Mouse (Mus musculus): ENCODE results near the gene Gstm1. TPM values are rescaled to one million over a fixed set of nuclear protein-coding genes. Genes with fewer than 3 reads are reported as not detected.
"Not testable (repeated sequence)": the region's sequence is repeated elsewhere in the genome, so short reads cannot be mapped to it uniquely, and the experiment has no call there.

Gene Gstm1
- total RNA-seq, 2 experiments from 2014 or later: 237 to 250 TPM

DNA sequence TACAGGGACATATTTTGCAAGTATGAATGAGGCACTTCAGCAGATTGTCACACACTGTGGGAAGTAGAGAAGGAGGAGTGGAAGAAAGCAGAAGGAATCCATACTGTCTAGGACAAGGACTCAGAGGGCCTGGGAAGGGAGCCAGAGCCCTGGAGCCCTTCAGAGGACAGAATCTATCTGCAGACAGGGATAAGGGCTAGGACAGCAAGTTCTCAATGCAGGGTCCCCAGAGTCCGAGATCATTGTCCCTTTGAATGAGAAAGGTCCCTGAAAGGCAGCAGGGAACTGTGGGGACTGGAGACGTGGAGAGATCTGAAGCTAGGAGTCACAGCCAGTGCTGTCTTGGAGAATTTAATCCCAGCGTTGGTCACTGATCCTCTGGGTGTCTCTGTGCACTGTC is 1.5 kb upstream of the Gstm1 start:
- intact Hi-C loops (cut with DNase I): loop anchor here (2.0 to 5.0 kb wide), 2 partner anchors 67 to 88 kb away; partner anchors contain the start of gene Gstm7
- not testable (repeated sequence) for DNase-seq (ENCODE audit: low spot score in 2 of 2)

DNA sequence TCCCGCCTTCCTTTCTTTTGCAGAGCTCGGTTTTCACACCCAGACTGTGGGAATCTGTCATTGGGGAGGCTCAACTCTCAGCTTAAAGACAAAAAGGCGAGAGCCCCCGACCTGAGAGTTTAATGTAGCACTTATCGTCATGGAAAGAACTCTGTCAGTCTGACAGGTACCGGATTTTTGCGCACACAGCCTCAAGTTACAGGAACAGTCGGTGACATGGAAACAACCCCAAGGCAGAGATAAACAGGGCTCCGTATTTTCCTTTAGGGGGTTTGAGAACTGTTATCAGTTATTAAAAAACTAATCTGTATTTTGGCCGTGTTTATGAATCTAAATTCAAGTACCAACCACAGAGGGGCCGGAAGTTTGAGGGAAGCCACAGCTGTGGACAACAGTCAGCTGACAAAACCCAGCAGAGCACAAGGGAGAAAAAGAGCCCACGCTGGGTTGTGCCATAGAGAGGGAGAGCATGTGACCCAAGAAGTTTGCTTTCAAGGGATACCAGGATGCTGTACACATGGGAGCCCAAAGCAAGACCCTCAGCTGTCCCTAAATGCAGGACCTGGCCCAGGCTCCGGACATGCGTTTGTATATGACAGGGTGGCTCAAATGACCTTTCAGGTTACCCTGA is 532 bp upstream of the Gstm1 start:
- intact Hi-C loops (cut with DNase I): loop anchor here (2.0 to 5.0 kb wide), 2 partner anchors 66 to 88 kb away; partner anchors contain the start of gene Gstm7
- DNase-seq (ENCODE audit: low spot score in 2 of 2): no peak

DNA sequence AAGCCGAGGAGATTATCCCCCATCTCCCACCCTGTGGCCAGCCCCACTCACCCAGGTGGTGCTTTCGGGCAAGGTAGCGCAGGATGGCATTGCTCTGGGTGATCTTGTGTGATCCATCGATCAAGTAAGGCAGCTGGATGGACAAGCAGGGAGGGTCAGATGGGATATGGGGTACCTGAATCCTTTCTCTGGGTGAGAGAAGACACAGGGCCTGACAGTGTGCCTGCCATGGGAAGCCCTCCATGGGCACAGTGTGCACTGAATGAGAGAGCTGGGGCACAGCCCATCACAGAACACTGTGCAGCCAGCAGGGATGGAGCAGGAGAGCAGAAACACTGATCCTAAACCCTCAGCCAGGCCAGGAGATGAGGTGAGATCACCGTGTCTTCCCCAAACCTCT is 1.3 kb downstream of the Gstm1 start:
- not testable (repeated sequence) for DNase-seq (ENCODE audit: low spot score in 2 of 2)
- intact Hi-C loops (cut with DNase I): loop anchor here (5.0 kb wide), 1 partner anchor 64 kb away; no protein-coding TSS in a partner anchor

DNA sequence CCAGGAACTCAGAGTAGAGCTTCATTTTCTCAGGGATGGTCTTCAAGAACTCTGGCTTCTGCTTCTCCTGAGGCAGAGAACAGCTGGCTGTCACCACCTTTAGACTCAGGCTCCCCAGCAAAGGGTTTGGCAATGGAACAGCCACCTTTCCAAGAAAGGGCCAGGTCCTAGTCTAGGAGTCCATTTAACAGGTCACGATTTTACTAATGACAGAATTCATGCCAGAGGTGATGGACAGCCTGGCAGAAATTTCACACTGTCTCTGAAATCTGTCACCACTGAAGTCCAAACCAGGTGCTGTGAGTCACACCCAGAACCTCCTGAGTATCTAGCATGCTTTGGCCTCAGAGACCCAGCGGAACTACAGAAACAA is 2.8 kb downstream of the Gstm1 start:
- intact Hi-C loops (cut with DNase I): loop anchor here (5.0 kb wide), 1 partner anchor 63 kb away; no protein-coding TSS in a partner anchor
- no peak for DNase-seq (ENCODE audit: low spot score in 2 of 2)

DNA sequence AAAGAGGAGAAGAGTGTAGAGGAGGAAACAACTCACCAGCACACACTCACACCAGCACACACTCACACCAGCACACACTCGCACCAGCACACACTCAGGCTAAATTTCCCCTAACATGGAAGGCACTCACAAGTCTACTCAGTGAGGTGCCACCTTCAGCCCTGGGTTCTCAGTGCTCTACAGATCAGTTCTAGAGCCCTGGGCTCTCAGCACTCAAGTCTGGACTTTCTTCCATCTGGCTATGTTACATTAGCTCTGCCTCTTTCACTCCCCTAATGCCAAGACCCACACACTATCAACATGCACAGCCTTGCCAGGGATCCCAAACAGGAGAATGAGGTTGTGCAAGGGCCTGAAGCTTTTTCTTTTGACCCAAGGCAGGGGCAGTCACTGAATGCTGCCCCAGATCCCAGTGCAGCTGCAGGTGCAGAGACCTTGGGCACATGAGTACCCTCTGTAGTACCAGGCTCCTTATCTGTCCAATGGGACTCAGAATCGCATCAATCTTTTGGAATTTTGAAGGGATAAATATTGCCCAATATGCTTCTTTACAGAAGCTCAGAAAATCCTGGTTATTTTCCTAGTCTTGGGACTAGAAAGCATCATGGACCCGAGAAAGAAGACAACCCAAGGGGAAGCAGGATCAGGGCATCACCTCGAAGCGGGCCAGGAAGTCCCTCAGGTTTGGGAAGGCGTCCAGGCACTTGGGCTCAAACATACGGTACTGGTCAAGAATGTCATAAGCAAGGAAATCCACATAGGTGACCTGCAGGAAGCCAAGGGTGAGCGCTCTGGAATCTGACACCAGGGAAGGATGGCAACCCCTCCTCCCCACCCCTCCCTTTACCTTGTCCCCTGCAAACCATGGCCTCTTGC is 3.4 kb downstream of the Gstm1 start:
- intact Hi-C loops (cut with DNase I): no loop called here
- DNase-seq (ENCODE audit: low spot score in 2 of 2): no peak

DNA sequence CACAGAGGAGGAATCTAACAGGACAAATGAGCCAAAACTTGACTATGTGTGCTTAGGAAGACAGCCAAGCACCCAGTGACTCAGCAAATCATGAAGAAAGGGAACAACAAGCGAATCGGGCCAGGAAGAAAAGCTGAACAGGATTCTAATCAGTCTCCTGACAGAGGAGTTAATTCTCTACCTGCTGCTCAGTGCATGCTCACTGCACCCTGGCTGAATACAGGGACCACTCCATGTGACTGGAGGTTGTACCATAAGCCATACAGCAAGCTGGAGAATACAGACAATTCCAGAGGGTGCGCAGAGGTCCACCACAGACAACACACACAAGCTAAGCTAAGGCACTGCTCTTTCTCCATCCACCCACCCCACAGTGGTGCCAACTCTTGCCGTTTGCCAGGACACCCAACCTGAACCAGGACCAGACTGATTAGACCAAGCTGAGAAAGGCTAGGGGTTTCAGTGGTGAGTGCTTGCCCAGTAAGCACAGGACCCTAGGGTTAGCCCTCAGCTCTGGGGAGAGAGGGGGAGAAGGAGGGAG is 4.4 kb downstream of the Gstm1 start:
- intact Hi-C loops (cut with DNase I): no loop called here
- DNase-seq (ENCODE audit: low spot score in 2 of 2): peak; percentile 69 to 76

DNA sequence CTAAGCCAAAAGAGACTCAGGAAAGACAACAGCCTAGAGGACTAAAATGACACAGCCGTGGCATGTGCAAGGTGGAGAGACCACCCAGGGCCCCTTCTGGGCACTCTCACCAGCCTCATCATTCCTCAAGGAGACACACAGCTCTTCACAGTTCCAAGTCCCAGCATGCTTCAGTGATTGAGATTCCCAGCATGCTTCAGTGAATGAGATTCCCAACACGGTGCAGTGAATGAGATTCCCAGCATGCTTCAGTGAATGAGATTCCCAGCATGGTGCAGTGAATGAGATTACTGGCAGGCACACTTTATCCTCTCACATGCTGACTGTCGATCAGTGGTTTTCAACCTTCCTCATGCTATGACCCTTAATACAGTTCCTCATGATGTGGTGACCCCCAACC is 6.2 kb downstream of the Gstm1 start:
- intact Hi-C loops (cut with DNase I): loop anchor here (1.0 kb wide), 1 partner anchor 148 kb away; no protein-coding TSS in a partner anchor
- DNase-seq (ENCODE audit: low spot score in 2 of 2): no peak

DNA sequence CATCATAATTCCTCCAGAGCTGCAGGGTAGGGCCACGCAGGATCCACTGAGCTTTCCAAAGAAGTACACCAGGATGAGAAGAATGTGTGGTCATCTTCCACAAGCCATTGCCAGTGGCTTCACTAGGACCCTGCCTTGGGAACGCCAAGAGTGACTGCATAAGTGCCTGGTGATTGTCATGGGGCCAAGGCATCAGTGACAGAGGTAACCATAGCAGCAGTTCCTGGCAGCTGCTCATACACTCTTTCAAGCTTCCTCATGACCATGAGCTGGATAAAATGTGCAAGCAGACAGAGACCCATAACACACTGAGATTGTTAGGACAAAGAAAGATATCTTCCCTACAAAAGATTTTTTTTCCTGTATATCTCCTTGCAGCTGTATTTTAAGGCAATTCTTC is 7.5 kb downstream of the Gstm1 start:
- intact Hi-C loops (cut with DNase I): no loop called here
- no peak for DNase-seq (ENCODE audit: low spot score in 2 of 2)

DNA sequence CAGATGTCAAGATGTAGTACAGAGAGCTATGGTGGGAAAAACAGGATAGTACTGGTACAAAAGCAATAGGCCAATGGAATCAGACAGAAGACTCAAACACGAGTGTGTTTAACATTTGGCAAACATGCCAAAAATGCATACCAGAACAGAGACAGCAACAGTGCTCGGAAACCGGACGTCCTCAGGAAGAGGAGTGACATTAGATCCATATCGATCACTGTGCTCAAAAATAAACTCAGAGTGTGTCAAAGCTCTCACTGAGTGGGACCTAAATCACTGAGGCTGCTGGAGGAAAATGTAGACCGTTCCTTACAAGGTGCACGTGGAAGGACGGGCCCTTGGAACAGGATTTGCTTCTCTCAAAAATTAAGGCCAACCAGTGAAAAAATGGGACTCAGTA is 15.8 kb downstream of the Gstm1 start:
- intact Hi-C loops (cut with DNase I): no loop called here
- no peak for DNase-seq (ENCODE audit: low spot score in 2 of 2)

DNA sequence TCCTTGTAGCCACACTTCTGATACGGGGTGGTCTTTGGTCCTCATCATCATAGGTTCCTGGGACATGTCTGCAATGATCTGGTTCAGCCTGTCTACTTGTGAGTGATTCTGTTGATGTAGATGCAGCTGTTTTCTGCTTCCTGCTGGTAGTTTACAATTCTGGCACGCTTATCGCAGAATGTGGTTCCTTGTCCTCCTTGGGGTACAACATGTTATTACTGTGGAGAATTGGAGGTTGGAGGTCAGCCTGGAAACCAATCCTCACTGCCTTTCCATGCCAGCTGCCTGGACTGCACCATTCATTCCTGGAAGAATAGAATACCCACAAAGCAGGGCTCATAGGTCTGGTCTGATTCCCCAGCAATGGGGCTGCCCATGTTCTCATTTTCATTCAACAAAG is 18.3 kb downstream of the Gstm1 start:
- intact Hi-C loops (cut with DNase I): no loop called here
- no peak for DNase-seq (ENCODE audit: low spot score in 2 of 2)

DNA sequence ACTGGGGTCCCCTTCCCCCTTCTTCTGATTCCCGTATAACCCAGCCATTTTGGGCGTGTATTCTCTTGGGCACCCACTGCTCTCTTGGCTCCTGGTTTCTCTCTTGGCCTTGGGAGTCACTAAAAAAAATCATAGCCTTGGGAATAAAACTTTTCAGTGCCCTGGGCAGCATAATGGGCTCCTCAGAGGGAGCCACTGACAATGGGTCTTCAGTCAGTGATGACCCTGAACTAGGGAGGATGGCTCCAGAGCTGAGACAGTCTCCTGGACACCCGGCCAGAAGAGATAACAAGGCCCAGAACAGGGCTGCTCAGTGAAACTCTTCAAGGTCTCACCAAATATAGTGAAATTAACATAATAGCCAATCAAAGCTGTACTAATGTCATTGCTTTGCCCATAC is 19.2 kb downstream of the Gstm1 start:
- no peak for DNase-seq (ENCODE audit: low spot score in 2 of 2)
- intact Hi-C loops (cut with DNase I): no loop called here

DNA sequence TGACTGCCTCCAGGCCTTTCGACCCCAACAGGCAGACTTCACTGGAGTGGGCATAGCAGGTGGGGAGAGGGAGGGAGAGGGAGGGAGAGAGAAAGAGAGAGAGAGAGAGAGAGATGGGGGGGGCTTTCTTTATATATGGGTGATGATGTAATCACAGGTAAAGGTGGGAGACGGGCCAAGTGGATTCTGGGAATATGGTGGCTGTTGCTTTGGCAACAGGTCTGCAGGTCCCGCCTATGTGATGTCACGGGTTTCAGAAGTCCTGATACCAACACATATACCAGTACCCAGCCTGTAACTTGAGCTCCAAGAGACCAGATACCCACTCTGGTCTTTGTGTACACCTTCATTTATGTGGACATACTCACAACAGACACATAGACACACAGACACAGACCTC is 21.2 kb downstream of the Gstm1 start:
- no peak for DNase-seq (ENCODE audit: low spot score in 2 of 2)
- intact Hi-C loops (cut with DNase I): no loop called here

DNA sequence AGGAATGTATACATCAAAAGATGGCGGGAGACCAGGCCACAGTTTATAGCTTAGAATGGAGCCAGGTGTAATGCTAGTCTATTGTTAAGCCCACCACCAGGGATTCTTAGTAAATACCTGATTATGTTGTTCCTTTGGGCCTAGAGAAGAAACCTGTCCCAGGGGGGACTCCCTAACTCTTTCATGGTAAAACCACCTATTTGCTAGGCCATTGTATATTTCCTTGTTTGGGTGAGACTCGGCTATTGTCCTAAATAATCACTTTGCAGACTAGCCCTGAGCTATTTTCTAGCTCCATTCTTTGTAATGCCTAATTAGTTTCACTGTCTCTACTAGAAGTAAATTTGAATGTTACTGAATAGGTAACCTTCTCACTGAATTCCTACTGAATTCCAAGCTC is 21.8 kb downstream of the Gstm1 start:
- intact Hi-C loops (cut with DNase I); DNase-seq (ENCODE audit: low spot score in 2 of 2): not testable (repeated sequence)

DNA sequence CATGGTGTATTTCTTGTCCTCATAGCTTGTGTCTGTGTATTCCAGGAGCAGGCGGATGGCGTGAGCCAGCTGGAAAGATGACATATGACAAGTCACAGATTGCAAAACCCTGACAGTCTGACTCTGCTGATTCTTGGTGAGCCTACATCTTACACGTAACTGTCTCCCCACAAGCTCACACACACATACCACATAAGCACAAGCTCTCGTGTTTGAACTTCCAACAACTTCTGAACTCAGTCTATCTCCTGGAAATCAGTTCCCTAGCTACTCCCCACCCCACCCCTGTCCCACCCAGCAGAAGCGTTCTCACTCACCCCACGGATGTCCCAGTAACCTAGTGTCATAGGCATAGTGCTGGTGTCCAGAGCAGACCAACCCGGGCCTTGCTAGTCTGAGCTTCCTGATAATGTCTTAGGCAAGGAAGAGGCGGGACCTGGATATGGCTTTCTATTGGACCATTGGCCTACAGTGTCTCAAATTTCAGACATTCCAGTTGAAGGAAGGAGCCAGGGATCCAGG is 31.7 kb downstream of the Gstm1 start, which contains the start of gene Gstm2:
TSS of gene Gstm2 (minus strand) at position 413 of the 522 bp plus-strand sequence.
- DNase-seq (ENCODE audit: low spot score in 2 of 2): no peak
- intact Hi-C loops (cut with DNase I): no loop called here

DNA sequence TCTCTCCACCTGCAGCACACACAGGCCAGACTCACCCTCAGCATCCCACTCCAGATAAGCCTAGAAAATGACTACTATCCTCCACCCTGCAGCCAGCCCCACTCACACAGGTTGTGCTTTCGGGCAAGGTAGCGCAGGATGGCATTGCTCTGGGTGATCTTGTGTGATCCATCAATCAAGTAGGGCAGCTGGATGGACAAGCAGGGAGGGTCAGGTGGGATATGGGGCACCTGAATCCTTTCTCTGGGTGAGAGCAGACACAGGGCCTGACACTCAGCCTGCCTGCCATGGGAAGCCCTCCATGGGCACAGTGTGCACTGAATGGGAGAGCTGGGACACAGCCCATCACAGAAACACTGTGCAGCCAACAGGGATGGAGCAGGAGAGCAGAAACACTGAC is 32.6 kb downstream of the Gstm1 start:
- DNase-seq (ENCODE audit: low spot score in 2 of 2); intact Hi-C loops (cut with DNase I): not testable (repeated sequence)

DNA sequence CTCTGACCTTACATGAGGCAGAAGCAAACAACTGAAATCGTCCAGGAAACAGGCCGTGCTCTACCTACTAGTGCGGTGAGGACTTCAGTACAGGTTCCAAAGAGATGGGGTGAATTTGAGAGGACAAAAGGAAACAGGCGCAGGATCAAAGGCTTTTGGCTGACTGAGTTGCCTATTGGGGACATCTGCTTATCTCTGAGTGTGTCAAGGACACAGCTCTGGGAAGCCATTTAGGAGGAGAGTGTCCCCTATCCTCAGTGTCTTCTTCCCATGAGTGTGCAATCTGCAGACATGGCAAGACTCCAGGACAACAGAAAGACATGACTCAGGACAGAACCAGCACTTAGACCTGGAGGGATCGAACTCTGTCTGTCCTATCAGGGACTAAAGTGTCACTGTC is 33.3 kb downstream of the Gstm1 start:
- intact Hi-C loops (cut with DNase I): loop anchor here (5.0 kb wide), 1 partner anchor 43 kb away; no protein-coding TSS in a partner anchor
- no peak for DNase-seq (ENCODE audit: low spot score in 2 of 2)

DNA sequence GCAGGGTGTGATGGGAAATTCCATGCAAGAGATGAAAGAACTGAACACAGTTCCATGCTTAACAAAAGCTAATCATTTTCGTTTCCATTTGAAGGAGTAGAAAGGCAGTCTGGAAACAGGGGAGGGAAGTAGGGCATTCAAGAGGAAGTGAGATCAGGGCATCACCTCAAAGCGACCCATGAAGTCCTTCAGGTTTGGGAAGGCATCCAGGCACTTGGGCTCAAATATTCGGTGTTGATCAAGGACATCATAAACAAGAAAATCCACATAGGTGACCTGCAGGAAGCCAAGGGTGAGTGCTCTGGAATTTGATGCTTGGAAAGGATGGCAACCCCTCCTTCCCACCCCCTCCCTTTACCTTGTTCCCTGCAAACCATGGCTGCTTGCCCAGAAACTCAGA is 34.0 kb downstream of the Gstm1 start:
- intact Hi-C loops (cut with DNase I): loop anchor here (5.0 kb wide), 1 partner anchor 44 kb away; no protein-coding TSS in a partner anchor
- no peak for DNase-seq (ENCODE audit: low spot score in 2 of 2)

DNA sequence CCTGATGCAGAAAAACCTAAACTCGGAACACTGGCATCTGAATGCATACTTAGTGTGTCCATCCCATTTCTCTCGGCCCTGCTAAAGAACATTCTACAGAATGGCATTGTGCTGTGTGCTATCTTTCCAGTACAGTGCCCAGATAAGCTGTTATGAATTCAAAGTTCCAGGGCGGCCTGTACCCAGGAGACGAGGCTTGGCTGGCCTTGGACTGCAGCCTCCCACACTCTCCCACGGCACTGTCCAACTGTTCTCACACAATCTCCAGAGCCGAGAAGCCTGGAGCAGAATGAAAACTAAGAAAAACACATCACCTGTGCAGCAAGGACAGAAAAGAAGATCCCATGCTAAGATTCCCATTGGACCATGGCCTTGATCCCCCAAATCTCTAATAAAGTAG is 35.0 kb downstream of the Gstm1 start:
- DNase-seq (ENCODE audit: low spot score in 2 of 2): peak in 1 of 2 experiments; percentile 20
- intact Hi-C loops (cut with DNase I): loop anchor here (5.0 kb wide), 1 partner anchor 45 kb away; no protein-coding TSS in a partner anchor

DNA sequence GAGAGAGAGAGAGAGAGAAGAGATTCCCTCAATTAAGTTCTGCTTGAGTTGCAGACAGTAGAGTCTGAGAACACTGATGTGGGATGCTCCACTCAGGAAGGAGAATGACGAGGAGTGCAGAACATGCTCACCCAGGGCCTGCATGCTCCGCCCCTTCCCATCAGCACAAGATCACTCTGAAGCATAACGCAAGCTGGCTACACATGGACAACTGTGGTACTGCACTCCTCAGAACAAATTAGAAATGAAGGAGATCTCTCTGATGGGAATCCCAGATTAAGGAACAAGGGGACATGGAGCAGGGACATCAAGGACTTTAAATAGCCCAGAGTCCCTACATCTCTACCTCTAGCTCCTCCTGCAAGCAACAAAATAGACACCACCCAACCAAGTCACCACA is 36.5 kb downstream of the Gstm1 start:
- no peak for DNase-seq (ENCODE audit: low spot score in 2 of 2)
- intact Hi-C loops (cut with DNase I): loop anchor here (5.0 kb wide), 1 partner anchor 46 kb away; no protein-coding TSS in a partner anchor

DNA sequence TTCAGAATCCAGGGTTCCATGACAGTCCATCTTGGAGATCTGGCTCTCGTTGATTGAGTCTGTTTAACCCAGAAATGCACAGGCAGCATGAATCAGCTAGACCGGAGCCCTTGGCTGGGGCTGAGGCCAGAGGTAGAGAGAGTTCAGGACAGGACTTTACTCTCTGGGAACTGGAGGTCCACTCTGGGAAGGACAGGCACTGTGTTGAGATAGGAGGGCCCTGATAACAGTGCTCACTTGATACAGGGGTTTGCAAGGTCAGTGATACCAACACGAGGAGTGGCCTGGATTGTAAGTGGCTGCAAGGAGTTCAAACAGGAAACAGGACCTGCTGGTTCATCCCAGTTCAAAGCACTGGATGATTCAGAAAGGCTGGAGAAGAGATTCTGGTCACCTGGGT is 40.1 kb downstream of the Gstm1 start:
- no peak for DNase-seq (ENCODE audit: low spot score in 2 of 2)
- intact Hi-C loops (cut with DNase I): loop anchor here (2.0 kb wide), 1 partner anchor 25 kb away; no protein-coding TSS in a partner anchor

Data from left cerebral cortex, postnatal 36 days (tissue).